Mouse (Mus musculus): Measurements from ENCODE around the gene Gm20388. TPM values are rescaled to one million over a fixed set of nuclear protein-coding genes. Genes with fewer than 3 reads are reported as not detected.
"Not testable (repeated sequence)": the region's sequence is repeated elsewhere in the genome, so short reads cannot be mapped to it uniquely, and the experiment has no call there.

Gene Gm20388
- polyA plus RNA-seq, 1 experiment from 2014 or later, result not detected

- Histone ChIP-seq H3K4me1 (replicated peaks) (peaks cover 66% of the 10 kb centered on the region), H3K27ac (no peak overlapping the region), H3K9ac (no peak overlapping the region), H3K27me3 (no peaks in the 10 kb centered on the region), H3K4me3 (no peak overlapping the region), H3K4me2 (no peak overlapping the region), H3K9me3 (replicated peaks) (no peaks in the 10 kb centered on the region), H3K36me3 (no peaks in the 10 kb centered on the region)
- WGBS, result 21% methylated on average over 2 of the region's 2 CpGs
- ATAC-seq (replicated peaks; ENCODE audit: insufficient number of reproducible peaks, insufficient read depth, low FRiP score, low read depth), result no peak
These were observed 3127.7 kb downstream of the Gm20388 start for GRCm38 (mm10) chr8:123038351-123038750.

GRCm38 (mm10) chr8:123039376-123040109 lies 3128.9 kb downstream of the Gm20388 start:
- Histone ChIP-seq H3K27me3 (no peaks in the 10 kb centered on the region), H3K4me2 (peak overlapping the region; percentile 78), H3K9ac (no peak overlapping the region), H3K36me3 (no peaks in the 10 kb centered on the region), H3K27ac (no peak overlapping the region), H3K4me1 (replicated peaks) (peaks cover 62% of the 10 kb centered on the region), H3K4me3 (0 out of 2 replicates have a peak overlapping the region, but pooled peaks have one; percentile 91), H3K9me3 (replicated peaks) (no peaks in the 10 kb centered on the region)
- WGBS, result 70% methylated on average over 11 of the region's 11 CpGs
- no peak for ATAC-seq (replicated peaks; ENCODE audit: insufficient number of reproducible peaks, insufficient read depth, low FRiP score, low read depth)

- H3K4me3 ChIP-seq, result peak overlapping the region; percentile 91
- no peaks in the 10 kb centered on the region for H3K9me3 ChIP-seq (replicated peaks)
- H3K27me3 ChIP-seq, result no peaks in the 10 kb centered on the region
- peaks cover 61% of the 10 kb centered on the region for H3K4me1 ChIP-seq (replicated peaks)
- no peaks in the 10 kb centered on the region for H3K36me3 ChIP-seq
- peak overlapping the region; percentile 89 for H3K27ac ChIP-seq
- H3K9ac ChIP-seq, result 0 out of 2 replicates have a peak overlapping the region, but pooled peaks have one; percentile 96
- H3K4me2 ChIP-seq, result peak overlapping the region; percentile 78
- ATAC-seq (replicated peaks; ENCODE audit: insufficient number of reproducible peaks, insufficient read depth, low FRiP score, low read depth), result no peak
- 20% methylated on average over 4 of the region's 4 CpGs for WGBS
These were observed 3129.5 kb downstream of the Gm20388 start for GRCm38 (mm10) chr8:123040110-123040650.

- peaks cover 51% of the 10 kb centered on the region for H3K4me1 ChIP-seq (replicated peaks)
These were observed 3130.6 kb downstream of the Gm20388 start for GRCm38 (mm10) chr8:123041008-123041773.

DNA sequence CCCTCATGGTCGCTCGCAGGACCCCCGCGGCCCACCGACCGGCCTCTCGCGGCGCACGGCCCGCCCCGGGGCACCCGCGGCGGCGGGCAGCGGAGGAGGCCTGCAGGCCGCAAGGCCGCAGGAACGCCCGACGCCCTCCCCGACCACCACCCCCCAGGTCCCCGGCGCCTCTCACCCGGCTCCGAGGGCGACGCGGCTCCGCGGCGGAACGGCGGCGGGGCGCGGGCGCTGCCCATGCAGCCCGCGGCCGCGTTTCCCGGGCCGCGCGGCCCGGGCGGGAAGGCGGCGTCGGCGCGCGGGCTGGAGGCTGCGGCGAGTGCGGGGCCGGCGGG lies 3131.1 kb downstream of the Gm20388 start:
- Histone ChIP-seq H3K9me3 (replicated peaks) (no peaks in the 10 kb centered on the region), H3K4me1 (replicated peaks) (peaks cover 46% of the 10 kb centered on the region), H3K4me3 (peak overlapping the region; percentile 91), H3K36me3 (no peaks in the 10 kb centered on the region), H3K9ac (peak overlapping the region; percentile 96), H3K4me2 (peak overlapping the region; percentile 78), H3K27me3 (no peaks in the 10 kb centered on the region), H3K27ac (peak overlapping the region; percentile 89)
- peak; percentile 6 for ATAC-seq (replicated peaks; ENCODE audit: insufficient number of reproducible peaks, insufficient read depth, low FRiP score, low read depth)
- WGBS, result under 1% methylated on average over 59 of the region's 60 CpGs

More at GRCm38 (mm10) chr8:123041008-123041773, 3130.6 kb downstream of the Gm20388 start:
- 0 out of 2 replicates have a peak, but pooled peaks have one; percentile 0 for ATAC-seq (replicated peaks; ENCODE audit: insufficient number of reproducible peaks, insufficient read depth, low FRiP score, low read depth)
- under 1% methylated on average over 70 of the region's 71 CpGs for WGBS
- H3K27me3 ChIP-seq, result no peaks in the 10 kb centered on the region
- peak overlapping the region; percentile 96 for H3K9ac ChIP-seq
- peak overlapping the region; percentile 78 for H3K4me2 ChIP-seq
- H3K4me3 ChIP-seq, result peak overlapping the region; percentile 91
- H3K9me3 ChIP-seq (replicated peaks), result no peaks in the 10 kb centered on the region
- H3K27ac ChIP-seq, result peak overlapping the region; percentile 89
- H3K36me3 ChIP-seq, result no peaks in the 10 kb centered on the region

DNA sequence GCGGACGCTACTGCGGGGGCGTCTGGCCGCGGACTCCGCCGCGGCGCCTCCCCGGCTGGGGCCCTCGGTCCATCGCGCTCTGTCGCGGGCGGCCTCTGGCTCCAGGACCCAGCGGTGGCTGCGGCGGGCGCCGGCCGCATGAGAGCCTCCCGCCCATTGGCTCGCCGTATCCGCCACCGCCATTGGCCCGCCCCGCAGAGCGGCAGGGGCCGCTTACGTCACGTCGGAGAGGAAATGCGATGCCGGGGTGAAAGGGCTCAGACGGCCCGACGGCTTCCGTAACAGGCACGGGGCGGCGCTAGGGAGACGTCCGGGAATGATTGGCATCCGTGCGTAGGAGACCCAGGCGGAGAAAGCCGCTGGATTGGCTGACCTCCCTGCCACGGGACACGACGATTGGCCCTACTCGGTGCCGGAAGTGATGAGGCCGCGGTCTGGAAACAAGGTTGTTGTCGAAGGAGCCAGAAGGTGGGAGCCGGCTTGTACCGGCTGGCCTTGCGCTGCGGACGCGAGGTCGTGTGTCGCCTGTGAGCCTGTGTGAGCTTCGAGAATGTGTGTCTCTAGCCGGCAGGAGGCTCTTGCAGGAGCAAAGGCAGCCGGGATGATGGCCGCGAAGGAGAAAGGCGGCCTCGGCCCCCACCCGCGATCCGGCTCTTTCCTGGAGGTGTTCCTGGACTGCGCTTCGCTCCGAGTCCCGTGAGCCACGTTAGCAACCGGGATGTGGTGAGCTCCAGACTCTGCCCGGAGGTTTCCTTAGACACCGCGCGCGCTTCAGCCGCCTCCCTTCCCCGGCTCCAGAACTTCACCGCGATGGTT lies 3131.7 kb downstream of the Gm20388 start, which contains the start of gene Ankrd11:
TSS of gene Ankrd11 (minus strand) at position 120 of the 816 bp plus-strand sequence.
- peak within 1 kb of the TSS; percentile 78 for H3K4me2 ChIP-seq
- no peaks in the 10 kb centered on the region for H3K36me3 ChIP-seq
- H3K27ac ChIP-seq, result peak within 1 kb of the TSS; percentile 99
- H3K27me3 ChIP-seq, result no peaks in the 10 kb centered on the region
- WGBS, result 0% methylated on average over 77 of the region's 91 CpGs
- H3K9me3 ChIP-seq (replicated peaks), result no peaks in the 10 kb centered on the region
- ATAC-seq (replicated peaks; ENCODE audit: insufficient number of reproducible peaks, insufficient read depth, low FRiP score, low read depth), result peak; percentile 97
- peaks cover 40% of the 10 kb centered on the region for H3K4me1 ChIP-seq (replicated peaks)
- H3K9ac ChIP-seq, result peak within 1 kb of the TSS; percentile 96
- H3K4me3 ChIP-seq, result peak within 1 kb of the TSS; percentile 91

GRCm38 (mm10) chr8:123042974-123043625 lies 3132.5 kb downstream of the Gm20388 start:
- WGBS, result 16% methylated on average over 22 of the region's 22 CpGs
- peak overlapping the region; percentile 91 for H3K9ac ChIP-seq
- ATAC-seq (replicated peaks; ENCODE audit: insufficient number of reproducible peaks, insufficient read depth, low FRiP score, low read depth), result no peak
- peak overlapping the region; percentile 91 for H3K4me3 ChIP-seq
- peak overlapping the region; percentile 99 for H3K27ac ChIP-seq
- H3K4me1 ChIP-seq (replicated peaks), result peaks cover 34% of the 10 kb centered on the region
- H3K27me3 ChIP-seq, result no peaks in the 10 kb centered on the region
- H3K4me2 ChIP-seq, result peak overlapping the region; percentile 71
- no peaks in the 10 kb centered on the region for H3K36me3 ChIP-seq
- no peaks in the 10 kb centered on the region for H3K9me3 ChIP-seq (replicated peaks)

- H3K4me3 ChIP-seq, result no peak overlapping the region
- no peak overlapping the region for H3K27ac ChIP-seq
- H3K4me1 ChIP-seq (replicated peaks), result peaks cover 28% of the 10 kb centered on the region
- ATAC-seq (replicated peaks; ENCODE audit: insufficient number of reproducible peaks, insufficient read depth, low FRiP score, low read depth), result no peak
- no peaks in the 10 kb centered on the region for H3K27me3 ChIP-seq
- no peak overlapping the region for H3K4me2 ChIP-seq
- no peaks in the 10 kb centered on the region for H3K9me3 ChIP-seq (replicated peaks)
- H3K9ac ChIP-seq, result no peak overlapping the region
- 79% methylated on average over 3 of the region's 3 CpGs for WGBS
- no peaks in the 10 kb centered on the region for H3K36me3 ChIP-seq
These were observed 3133.3 kb downstream of the Gm20388 start for GRCm38 (mm10) chr8:123043941-123044340.

DNA sequence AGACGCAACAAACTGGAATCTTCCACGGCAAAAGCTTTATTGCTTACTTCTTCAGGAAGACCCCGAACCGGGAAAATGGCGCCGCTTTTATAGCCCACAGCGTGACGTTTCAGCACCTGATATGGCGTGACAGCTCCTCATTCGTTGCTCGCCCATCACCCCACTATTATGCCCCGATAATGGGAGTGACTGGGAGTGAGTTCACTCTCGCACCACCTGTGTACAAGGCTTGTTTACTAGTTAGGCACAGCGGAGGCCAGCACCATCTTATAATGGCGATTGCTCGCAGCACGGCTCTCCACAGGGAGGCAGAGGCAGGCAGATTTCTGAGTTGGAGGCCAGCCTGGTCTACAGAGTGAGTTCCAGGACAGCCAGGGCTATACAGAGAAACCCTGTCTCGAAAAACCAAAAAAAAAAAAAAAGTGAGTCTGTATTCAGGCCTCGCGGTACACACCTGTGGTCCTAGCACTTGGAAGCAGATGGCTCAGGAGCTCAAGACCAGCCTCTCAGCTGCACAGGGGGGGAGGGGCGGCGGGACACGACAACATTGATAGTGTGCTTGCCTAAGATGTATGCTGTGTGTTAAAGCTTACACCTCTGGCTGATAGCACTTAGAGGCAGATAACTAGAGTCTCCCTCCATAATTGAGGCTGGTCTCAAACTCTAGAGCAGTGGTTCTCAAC lies 3134.2 kb downstream of the Gm20388 start:
- H3K27me3 ChIP-seq; H3K9me3 ChIP-seq (replicated peaks); H3K4me2 ChIP-seq; H3K9ac ChIP-seq; H3K36me3 ChIP-seq; ATAC-seq (replicated peaks; ENCODE audit: insufficient number of reproducible peaks, insufficient read depth, low FRiP score, low read depth); H3K27ac ChIP-seq; H3K4me3 ChIP-seq: not testable (repeated sequence)
- H3K4me1 ChIP-seq (replicated peaks), result peaks cover 21% of the 10 kb centered on the region
- 91% methylated on average over 23 of the region's 23 CpGs for WGBS

- no peaks in the 10 kb centered on the region for H3K9me3 ChIP-seq (replicated peaks)
- 82% methylated on average over 4 of the region's 4 CpGs for WGBS
- no peak overlapping the region for H3K4me3 ChIP-seq
- ATAC-seq (replicated peaks; ENCODE audit: insufficient number of reproducible peaks, insufficient read depth, low FRiP score, low read depth), result no peak
- no peaks in the 10 kb centered on the region for H3K36me3 ChIP-seq
- peaks cover 10% of the 10 kb centered on the region for H3K4me1 ChIP-seq (replicated peaks)
- H3K9ac ChIP-seq, result no peak overlapping the region
- H3K27ac ChIP-seq, result no peak overlapping the region
- no peak overlapping the region for H3K4me2 ChIP-seq
- H3K27me3 ChIP-seq, result no peaks in the 10 kb centered on the region
These were observed 3136.1 kb downstream of the Gm20388 start for GRCm38 (mm10) chr8:123046706-123047105.
